In the genomic region with DNA sequence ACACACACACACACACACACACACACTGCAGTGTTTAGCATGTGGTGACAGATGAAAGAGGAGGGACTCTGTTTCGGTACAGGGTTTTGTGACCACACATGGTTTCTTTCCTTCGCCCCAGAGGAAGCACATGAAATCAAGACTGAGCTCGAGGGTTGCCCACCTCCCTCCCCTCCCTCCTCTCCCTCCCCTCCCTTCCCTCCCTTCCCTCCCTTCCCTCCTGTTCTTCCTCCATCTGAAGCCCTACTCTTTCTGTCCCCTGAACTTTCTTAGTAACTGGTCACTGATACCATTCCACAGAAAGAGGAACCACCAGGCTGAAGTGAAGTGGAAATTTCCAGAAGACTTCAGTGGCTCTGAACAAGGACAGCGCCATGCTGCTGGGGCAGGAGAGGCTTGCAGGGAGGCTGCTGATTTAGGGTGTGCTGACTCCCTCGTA, we compare ENCODE assay signal across 17 mouse cellular contexts. TPM values are rescaled to one million over a fixed set of nuclear protein-coding genes. Genes with fewer than 3 reads are reported as not detected.
DNase-seq lines count a peak whose midpoint lies in the region; ATAC-seq lines count a peak whose summit lies in the region.
"Had no signal": no experiment of that assay in that cellular context is flagged by ENCODE, and none has a peak within 500 bp of the region (broad histone marks: within the 10 kb centered on the region; RNA-seq: fewer than 3 reads in every experiment).

No protein-coding gene starts in this region.

- H3K4me1 ChIP-seq in liver, embryonic 12.5 days = peaks cover 76% of the 10 kb centered on the region
- no peaks in the 10 kb centered on the region for H3K4me1 ChIP-seq in midbrain, embryonic 15.5 days

- no peak overlapping the region for H3K4me2 ChIP-seq in liver, embryonic 12.5 days
- no peak overlapping the region for H3K4me2 ChIP-seq in midbrain, embryonic 15.5 days
- H3K4me2 ChIP-seq: embryonic facial prominence, embryonic 12.5 days; forebrain, embryonic 12.5 days; heart, embryonic 12.5 days had no signal

- WGBS in liver, embryonic 12.5 days (ENCODE audit: insufficient replicate concordance) = 41% methylated on average over 5 of the region's 5 CpGs
- WGBS in midbrain, embryonic 15.5 days = 79% methylated on average over 5 of the region's 5 CpGs

- peaks cover 8% of the 10 kb centered on the region for H3K36me3 ChIP-seq in liver, embryonic 12.5 days
- no peaks in the 10 kb centered on the region for H3K36me3 ChIP-seq in midbrain, embryonic 15.5 days (replicated peaks)
- H3K36me3 ChIP-seq: embryonic facial prominence, embryonic 12.5 days; forebrain, embryonic 12.5 days; heart, embryonic 12.5 days had no signal

- no peaks in the 10 kb centered on the region for H3K9me3 ChIP-seq in liver, embryonic 12.5 days (replicated peaks)
- no peaks in the 10 kb centered on the region for H3K9me3 ChIP-seq in midbrain, embryonic 15.5 days
- H3K9me3 ChIP-seq: embryonic facial prominence, embryonic 12.5 days; forebrain, embryonic 12.5 days; heart, embryonic 12.5 days had no signal

- ATAC-seq in liver, embryonic 12.5 days = no peak
- no peak for ATAC-seq in midbrain, embryonic 15.5 days (replicated peaks)
- ATAC-seq: hindbrain, embryonic 16.5 days had no signal

- H3K9ac ChIP-seq in liver, embryonic 12.5 days = no peak overlapping the region
- H3K9ac ChIP-seq in midbrain, embryonic 15.5 days = no peak overlapping the region
- H3K9ac ChIP-seq: embryonic facial prominence, embryonic 12.5 days; forebrain, embryonic 12.5 days; heart, embryonic 12.5 days had no signal

- no peaks in the 10 kb centered on the region; the same call in 1 of the 2 replicates for H3K27me3 ChIP-seq in liver, embryonic 12.5 days (replicated peaks)
- no peaks in the 10 kb centered on the region for H3K27me3 ChIP-seq in midbrain, embryonic 15.5 days (replicated peaks)
- H3K27me3 ChIP-seq: embryonic facial prominence, embryonic 12.5 days; forebrain, embryonic 12.5 days had no signal

- peak overlapping the region; percentile 16; the same call in 1 of the 2 replicates for H3K27ac ChIP-seq in liver, embryonic 12.5 days
- no peak overlapping the region for H3K27ac ChIP-seq in midbrain, embryonic 15.5 days
- H3K27ac ChIP-seq: forebrain, embryonic 12.5 days; stomach, postnatal 0 days had no signal

- H3K4me3 ChIP-seq in liver, embryonic 12.5 days = no peak overlapping the region
- H3K4me3 ChIP-seq in midbrain, embryonic 15.5 days = no peak overlapping the region
- H3K4me3 ChIP-seq: embryonic facial prominence, embryonic 12.5 days; forebrain, embryonic 12.5 days; heart, embryonic 12.5 days had no signal

- peak; percentile 42 to 47 for DNase-seq in spleen, postnatal 36 days (ENCODE audit: low spot score in 2 of 2)
- DNase-seq in spleen, postnatal 4 days (ENCODE audit: low spot score in 2 of 2) = no peak
- DNase-seq in MEL-GATA-1-ER (ENCODE audit: extremely low read depth, low read depth) = peak; percentile 95
- peak; percentile 17 to 53 for DNase-seq in natural killer cell, adult 2 months (ENCODE audit: low spot score in 2 of 2)
- DNase-seq in heart, postnatal 4 days = no peak
- no peak for DNase-seq in right cerebral cortex, postnatal 36 days (ENCODE audit: low spot score in 2 of 2)
- DNase-seq: cerebellum, adult 9-11 months; gastrocnemius, postnatal 14 days; layer of hippocampus, adult 9-11 months; right cerebral cortex, postnatal 25 days had no signal

RNA-seq across cellular contexts. Expression of a gene that starts 39.0 kb away (rescaled TPM):
- polyA plus RNA-seq in liver, embryonic 12.5 days (2016; fragmentation: Nextera tagmentation; extraction: Ambion mirVana) = 11.7 and 13.5 TPM in 2 replicates
- polyA plus RNA-seq in midbrain, embryonic 15.5 days (2015; fragmentation: Nextera tagmentation; extraction: Ambion mirVana) = 0.43 and 0.67 TPM in 2 replicates
- 1 to 10 TPM; 1.8 to 1.9 TPM for total RNA-seq in heart, postnatal 4 days (2021)

Comparison
In these comparisons a context has a peak if more than half of its experiments do, and no peak if none do; other contexts are left out.
1. DNase-seq: peak in spleen, postnatal 36 days (2 of 2), MEL-GATA-1-ER (single experiment) and natural killer cell, adult 2 months (2 of 2); none in spleen, postnatal 4 days (0 of 2), heart, postnatal 4 days (single experiment) and right cerebral cortex, postnatal 36 days (0 of 2).